Mouse (Mus musculus) natural killer cell, adult 2 months (primary cell): ENCODE data around the gene Usf1.

ENCODE experiments used
- DNase-seq, 2 experiments: peaks; one replicate each; pipeline ENCODE4 v3.0.0; 2022; ENCODE audit warnings: low spot score in 2 of 2

Usf1 gene

GRCm38 (mm10) chr1:171418660-171419059 is 7.5 kb downstream of the Usf1 start, which contains the start of gene Tstd1:
Gene Tstd1 (plus strand): TSS chr1:171418872.
- DNase-seq: no peak

GRCm38 (mm10) chr1:171419291-171419882 is 8.3 kb downstream of the Usf1 start:
- no peak for DNase-seq

GRCm38 (mm10) chr1:171419905-171420304 is 8.8 kb downstream of the Usf1 start:
- DNase-seq: no peak

GRCm38 (mm10) chr1:171422504-171423095 is 11.5 kb downstream of the Usf1 start:
- no peak for DNase-seq

GRCm38 (mm10) chr1:171424638-171425037 is 13.5 kb downstream of the Usf1 start:
- DNase-seq: no peak

- no peak for DNase-seq
These were observed 14.0 kb downstream of the Usf1 start for GRCm38 (mm10) chr1:171425126-171425525.

GRCm38 (mm10) chr1:171432158-171432557 is 21.0 kb downstream of the Usf1 start:
- DNase-seq: no peak

- DNase-seq: no peak
These were observed 24.2 kb downstream of the Usf1 start for GRCm38 (mm10) chr1:171435288-171435814.

- no peak for DNase-seq
These were observed 24.9 kb downstream of the Usf1 start for GRCm38 (mm10) chr1:171435974-171436373.

GRCm38 (mm10) chr1:171437264-171438013 is 26.3 kb downstream of the Usf1 start, which contains the start of gene F11r:
Gene F11r (plus strand): TSS chr1:171437535.
- DNase-seq: peak; percentile 57 to 75

- no peak for DNase-seq
These were observed 27.0 kb downstream of the Usf1 start for GRCm38 (mm10) chr1:171438014-171438670.

- no peak for DNase-seq
These were observed 28.0 kb downstream of the Usf1 start for GRCm38 (mm10) chr1:171439072-171439471.

- DNase-seq: no peak
These were observed 29.1 kb downstream of the Usf1 start for GRCm38 (mm10) chr1:171440025-171440725.

GRCm38 (mm10) chr1:171441466-171442412 is 30.6 kb downstream of the Usf1 start:
- no peak for DNase-seq

GRCm38 (mm10) chr1:171442413-171442760 is 31.3 kb downstream of the Usf1 start:
- no peak for DNase-seq

GRCm38 (mm10) chr1:171445050-171445449 is 33.9 kb downstream of the Usf1 start:
- DNase-seq: no peak

GRCm38 (mm10) chr1:171446854-171447253 is 35.7 kb downstream of the Usf1 start:
- no peak for DNase-seq

- DNase-seq: no peak
These were observed 36.6 kb downstream of the Usf1 start for GRCm38 (mm10) chr1:171447692-171448091.

- no peak for DNase-seq
These were observed 38.9 kb downstream of the Usf1 start for GRCm38 (mm10) chr1:171450062-171450461.

GRCm38 (mm10) chr1:171451001-171451400 is 39.9 kb downstream of the Usf1 start:
- no peak for DNase-seq
